Mouse (Mus musculus) brain, embryonic 14.5 days (tissue): ENCODE data around the gene Hyal3.

Source experiments
- CTCF ChIP-seq: fragments of 200-500 bp; IDR thresholded peaks from 2 replicates; pipeline ENCODE4 v1.5.1; 2012; ENCODE audit warnings: inconsistent platforms, mild to moderate bottlenecking, moderate library complexity, borderline replicate concordance; ENCODE audit not compliant: insufficient read depth, insufficient read length; ENCODE audit errors: extremely low read depth
- POLR2A ChIP-seq: fragments of 200-500 bp; IDR thresholded peaks from 2 replicates; pipeline ENCODE4 v1.6.1; 2012; ENCODE audit warnings: mild to moderate bottlenecking, inconsistent platforms, borderline replicate concordance; ENCODE audit not compliant: poor library complexity, insufficient read depth, insufficient read length, severe bottlenecking; ENCODE audit errors: extremely low read depth

DNA sequence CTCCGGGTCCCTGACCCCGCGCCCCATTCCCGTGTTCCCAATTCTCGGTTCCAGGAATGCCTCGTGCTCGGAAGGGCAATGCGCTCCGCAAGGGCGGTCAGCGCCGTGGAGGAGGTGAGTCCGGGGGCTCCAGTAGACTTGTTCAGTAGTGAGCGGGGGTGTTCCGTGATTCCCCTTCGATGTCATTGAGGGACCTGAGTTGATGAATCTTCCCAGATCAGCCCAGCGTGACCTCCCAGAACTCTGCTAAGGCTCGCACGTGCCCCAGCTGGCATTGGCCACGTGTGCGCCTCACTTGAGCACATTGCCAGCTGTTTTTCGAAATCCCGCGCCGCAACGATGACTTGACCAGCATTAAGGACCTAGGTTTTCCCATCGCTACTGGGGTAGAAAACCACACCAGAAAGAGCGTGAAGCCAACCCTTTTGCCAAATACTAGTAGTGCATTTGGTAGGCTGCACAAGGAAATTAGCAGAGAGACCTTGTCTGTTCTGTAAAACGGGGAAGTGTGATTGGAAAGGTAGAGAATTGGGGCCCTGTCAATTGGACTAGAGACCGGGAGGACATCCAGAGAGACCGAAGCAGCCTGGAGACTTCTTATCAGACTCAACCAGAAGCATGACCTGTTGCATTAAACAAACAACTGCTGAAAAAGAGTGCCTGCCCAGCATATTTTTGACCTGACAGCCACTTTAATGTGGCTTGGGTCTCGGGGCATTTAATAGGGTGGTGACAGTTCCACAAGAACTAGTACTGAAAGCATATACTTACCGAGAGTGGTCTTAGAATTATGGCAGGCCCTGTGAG is 7.4 kb downstream of the Hyal3 start:
- TF ChIP-seq POLR2A (no peak), CTCF (no peak)
